Mouse (Mus musculus) small intestine, adult 2 months (tissue): Measurements from ENCODE around the gene Plxnc1. TPM values are rescaled to one million over a fixed set of nuclear protein-coding genes. Genes with fewer than 3 reads are reported as not detected.

Source experiments
- H3K27ac ChIP-seq: fragments of 200-500 bp; 2 replicates; pipeline ENCODE4 v1.5.1; 2012; ENCODE audit warnings: low read depth, low read length, control low read depth, inconsistent platforms; ENCODE audit not compliant: insufficient read depth
- H3K27me3 ChIP-seq: fragments of 200-500 bp; 2 replicates; pipeline ENCODE4 v1.6.1; 2012; ENCODE audit warnings: mild to moderate bottlenecking, moderate library complexity, low read length, inconsistent platforms; ENCODE audit not compliant: control insufficient read depth, insufficient read depth
- H3K36me3 ChIP-seq: fragments of 200-500 bp; 2 replicates; pipeline ENCODE4 v1.6.1; 2012; ENCODE audit warnings: mild to moderate bottlenecking, low read length, control low read depth, inconsistent platforms; ENCODE audit not compliant: control insufficient read depth, insufficient read depth
- H3K4me1 ChIP-seq: fragments of 200-500 bp; 2 replicates; pipeline ENCODE4 v1.6.1; 2012; ENCODE audit warnings: low read length, inconsistent platforms, mixed read lengths; ENCODE audit not compliant: control insufficient read depth, insufficient read depth, insufficient read length
- H3K4me3 ChIP-seq: fragments of 200-500 bp; 2 replicates; pipeline ENCODE4 v1.5.1; 2012; ENCODE audit warnings: low read depth, mild to moderate bottlenecking, control low read depth, inconsistent platforms, low read length, moderate library complexity
- CTCF ChIP-seq: fragments of 200-500 bp; IDR thresholded peaks from 2 replicates; pipeline ENCODE4 v1.5.1; 2012; ENCODE audit warnings: low read depth, mild to moderate bottlenecking, control low read depth, inconsistent platforms, low read length, moderate library complexity, mixed read lengths; ENCODE audit not compliant: insufficient replicate concordance, insufficient read length; ENCODE audit errors: extremely low read depth
- POLR2A ChIP-seq: fragments of 200-500 bp; IDR thresholded peaks from 2 replicates; pipeline ENCODE4 v1.6.1; 2012; ENCODE audit warnings: low read depth, mild to moderate bottlenecking, control low read depth, inconsistent platforms, low read length, moderate library complexity
- WGBS: fragments of 180-500 bp; shearing (Covaris S2); methylation state at CpG from one replicate; pipeline ENCODE4 v1.1.7; 2018; 5-methylcytosine and 5-hydroxymethylcytosine counted together
- polyA plus RNA-seq: library from polyadenylated mRNA; depleted of rRNA; stranded (reverse); fragments of >200 nt; gene quantifications from 2 replicates; pipeline ENCODE4 v1.2.3, GENCODE M21; 2012

The Plxnc1 gene
- polyA plus RNA-seq, 1 experiment: 0.82 TPM

DNA sequence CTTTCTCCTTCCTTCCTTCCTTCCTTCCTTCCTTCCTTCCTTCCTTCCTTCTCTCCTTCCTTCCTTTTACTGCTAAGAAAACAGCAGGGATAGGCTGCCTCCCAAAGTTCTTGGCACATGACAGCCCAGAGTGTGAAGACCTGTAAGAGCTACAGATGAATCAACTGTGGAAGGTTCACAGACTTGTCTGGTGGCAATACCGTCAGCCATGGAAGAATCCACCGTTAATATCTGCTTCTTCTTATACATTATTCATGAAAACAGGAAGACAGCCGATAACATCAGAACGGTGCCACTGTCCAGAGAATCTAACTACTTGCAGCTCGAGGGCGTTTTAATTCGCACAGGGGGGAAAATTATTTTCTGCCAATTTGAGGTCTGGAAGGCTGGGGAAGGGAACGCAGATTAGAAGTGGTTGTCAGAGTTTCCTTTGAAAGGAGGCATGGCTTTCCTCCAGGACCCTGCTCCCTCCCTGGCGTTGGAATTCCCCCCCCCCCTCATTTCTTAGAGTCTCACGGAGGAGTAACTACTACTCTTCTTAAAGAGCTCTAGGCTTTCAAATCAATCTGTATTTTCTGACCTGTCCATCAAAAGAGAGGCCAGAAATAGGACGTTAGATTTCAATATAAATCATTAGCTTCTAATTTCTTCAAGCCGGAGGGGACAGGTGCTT lies 37.0 kb upstream of the Plxnc1 start:
- Histone ChIP-seq H3K4me1 (no peaks in the 10 kb centered on the region), H3K27me3 (0 out of 2 replicates have a peak, but pooled peaks cover 2% of the 10 kb centered on the region), H3K4me3 (no peak overlapping the region), H3K27ac (no peak overlapping the region), H3K36me3 (no peaks in the 10 kb centered on the region)
- TF ChIP-seq POLR2A: no peak
- no peak for TF ChIP-seq CTCF
- 60% methylated on average over 12 of the region's 12 CpGs for WGBS

DNA sequence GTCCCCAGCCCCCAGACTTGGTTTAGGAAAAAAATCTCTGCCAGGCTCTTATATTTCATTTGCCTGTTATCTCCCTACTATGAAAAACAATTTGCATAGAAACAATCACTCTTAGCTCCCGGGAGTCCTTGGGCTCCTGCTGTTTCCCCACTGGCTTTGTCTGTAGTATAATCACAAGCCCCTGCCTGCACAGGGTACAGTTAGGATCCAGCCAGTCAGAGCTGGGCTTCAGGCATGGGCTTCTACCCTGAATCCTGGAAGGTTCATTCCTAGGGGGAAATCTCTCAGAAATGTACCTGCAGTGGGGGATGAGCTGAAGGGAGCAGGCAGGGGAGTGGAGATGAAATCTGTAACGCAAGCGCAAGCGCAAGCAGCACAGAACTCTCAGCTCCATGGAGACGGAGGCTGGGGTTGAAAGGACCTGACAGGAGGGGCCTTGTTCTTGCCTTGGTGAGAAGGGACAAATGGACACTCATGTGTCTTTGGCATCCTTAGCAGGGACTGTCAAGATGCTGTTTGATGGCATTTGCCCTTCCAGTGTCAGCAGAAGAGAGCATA lies 33.7 kb upstream of the Plxnc1 start:
- no peak overlapping the region for H3K4me3 ChIP-seq
- no peaks in the 10 kb centered on the region for H3K27me3 ChIP-seq
- no peaks in the 10 kb centered on the region for H3K4me1 ChIP-seq
- no peaks in the 10 kb centered on the region for H3K36me3 ChIP-seq
- 62% methylated on average over 5 of the region's 5 CpGs for WGBS
- no peak overlapping the region for H3K27ac ChIP-seq
- TF ChIP-seq POLR2A (no peak), CTCF (no peak)

- Histone ChIP-seq H3K27ac (no peak overlapping the region), H3K27me3 (no peaks in the 10 kb centered on the region), H3K4me1 (no peaks in the 10 kb centered on the region), H3K4me3 (no peak overlapping the region), H3K36me3 (no peaks in the 10 kb centered on the region)
- 55% methylated on average over 5 of the region's 5 CpGs for WGBS
- TF ChIP-seq CTCF (peak; percentile 45; the same call in 1 of the 2 replicates), POLR2A (no peak)
These were observed 31.7 kb upstream of the Plxnc1 start for GRCm38 (mm10) chr10:94976329-94976728.

DNA sequence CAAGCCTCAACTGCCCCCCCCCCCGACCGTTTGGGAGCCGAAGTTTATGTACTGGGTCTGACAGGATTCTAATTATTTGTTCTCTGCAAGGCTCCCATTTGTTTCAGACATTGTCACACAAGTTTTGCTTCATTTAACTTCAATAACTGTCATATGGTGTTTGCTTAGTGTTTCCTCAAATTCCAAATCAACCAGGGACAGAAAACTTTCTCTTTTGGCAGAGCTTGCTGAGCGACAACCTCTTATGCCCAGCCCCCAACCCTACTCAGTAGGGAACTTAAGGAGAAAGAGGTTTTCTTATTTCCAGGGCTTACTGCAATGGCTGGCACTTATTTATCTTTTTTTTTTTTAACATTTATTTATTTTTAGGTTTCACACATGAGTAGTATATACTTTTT lies 30.5 kb upstream of the Plxnc1 start:
- H3K4me1 ChIP-seq: no peaks in the 10 kb centered on the region
- H3K27me3 ChIP-seq: no peaks in the 10 kb centered on the region
- H3K27ac ChIP-seq: no peak overlapping the region
- no peak overlapping the region for H3K4me3 ChIP-seq
- TF ChIP-seq CTCF (no peak), POLR2A (no peak)
- 32% methylated on average over 4 of the region's 4 CpGs for WGBS
- H3K36me3 ChIP-seq: no peaks in the 10 kb centered on the region

- Histone ChIP-seq H3K27ac (no peak overlapping the region), H3K27me3 (no peaks in the 10 kb centered on the region), H3K4me3 (no peak overlapping the region), H3K4me1 (no peaks in the 10 kb centered on the region), H3K36me3 (no peaks in the 10 kb centered on the region)
- TF ChIP-seq POLR2A (no peak), CTCF (no peak)
- 55% methylated on average over 9 of the region's 9 CpGs for WGBS
These were observed 29.9 kb upstream of the Plxnc1 start for GRCm38 (mm10) chr10:94974345-94975098.

GRCm38 (mm10) chr10:94971625-94972161 lies 27.1 kb upstream of the Plxnc1 start:
- Histone ChIP-seq H3K4me3 (no peak overlapping the region), H3K27ac (no peak overlapping the region), H3K27me3 (no peaks in the 10 kb centered on the region), H3K4me1 (no peaks in the 10 kb centered on the region), H3K36me3 (no peaks in the 10 kb centered on the region)
- WGBS: 66% methylated on average over 3 of the region's 3 CpGs
- TF ChIP-seq POLR2A (no peak), CTCF (no peak)

DNA sequence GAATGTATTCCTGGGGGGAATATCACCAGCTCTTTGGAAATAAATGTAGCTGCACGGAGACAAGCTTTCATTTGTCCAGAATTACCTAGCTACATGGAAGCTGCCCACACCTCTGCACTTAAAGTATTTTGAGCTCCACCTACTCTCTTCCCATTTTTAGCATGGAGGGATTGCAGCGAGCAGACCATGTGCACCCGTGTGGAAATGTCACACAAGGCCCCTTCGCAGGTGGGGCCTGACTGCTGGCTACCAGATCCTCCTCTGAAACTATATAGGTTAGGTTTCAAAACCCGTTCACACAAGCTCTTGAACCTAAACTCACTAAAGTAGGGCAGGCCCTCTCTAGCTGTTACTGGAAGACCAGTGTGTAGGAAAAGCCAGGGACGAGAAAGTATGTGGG lies 25.6 kb upstream of the Plxnc1 start:
- Histone ChIP-seq H3K27ac (no peak overlapping the region), H3K36me3 (no peaks in the 10 kb centered on the region), H3K4me1 (no peaks in the 10 kb centered on the region), H3K4me3 (no peak overlapping the region), H3K27me3 (no peaks in the 10 kb centered on the region)
- 76% methylated on average over 6 of the region's 6 CpGs for WGBS
- TF ChIP-seq CTCF (no peak), POLR2A (no peak)
